Mouse (Mus musculus) erythroblast, embryonic 14.5 days (primary cell): ENCODE results near the gene Kif12.

Experiments used
- GATA1 ChIP-seq: IDR thresholded peaks from 2 replicates; pipeline ENCODE4 v1.6.1; 2012; ENCODE audit warnings: low read length, inconsistent platforms, mixed read lengths
- TAL1 ChIP-seq: IDR thresholded peaks from 3 replicates; pipeline ENCODE4 v1.6.1; 2012; ENCODE audit warnings: low read length, inconsistent platforms, mixed read lengths

DNA sequence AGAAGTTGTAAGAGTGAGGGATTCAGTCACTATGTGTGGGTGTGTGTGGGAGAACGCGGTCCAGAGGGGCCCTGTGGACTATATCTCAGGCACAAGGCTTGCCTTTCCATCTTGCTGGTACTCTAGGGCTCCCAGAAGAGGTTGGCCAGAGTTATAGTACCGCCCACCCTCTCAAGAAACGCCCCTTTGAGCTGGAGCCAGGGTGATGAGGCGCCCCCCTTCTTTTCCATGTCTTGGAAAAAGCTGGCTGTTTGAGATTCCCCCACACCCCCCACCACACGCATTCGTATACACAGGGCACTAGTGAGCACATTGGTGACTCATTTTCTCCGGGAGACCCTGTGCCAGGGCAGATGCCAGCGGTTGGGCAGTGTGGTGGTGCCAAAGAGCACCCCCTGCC, 44.6 kb upstream of the Kif12 start:
- no peak for TF ChIP-seq GATA1
- no peak for TF ChIP-seq TAL1
